8 mouse cellular contexts compared by ENCODE assay signal in genomic region chr11:102465713-102466436, GRCm38 (mm10). TPM values are rescaled to one million over a fixed set of nuclear protein-coding genes. Genes with fewer than 3 reads are reported as not detected.
DNase-seq lines count a peak whose midpoint lies in the region; ATAC-seq and TF ChIP-seq lines count a peak whose summit lies in the region.

No protein-coding gene starts in this region.

- peak overlapping the region; percentile 21; the same call in 1 of the 2 replicates for H3K4me2 ChIP-seq in lung, embryonic 15.5 days

- H3K27me3 ChIP-seq in lung, embryonic 15.5 days = no peaks in the 10 kb centered on the region

- no peak overlapping the region for H3K9ac ChIP-seq in lung, embryonic 15.5 days

- no peak for ATAC-seq in lung, embryonic 15.5 days (ENCODE audit: borderline replicate concordance, extremely low read depth, low FRiP score, low TSS enrichment)

- peaks cover 22% of the 10 kb centered on the region for H3K4me1 ChIP-seq in lung, embryonic 15.5 days

- no peaks in the 10 kb centered on the region for H3K36me3 ChIP-seq in lung, embryonic 15.5 days

- peak overlapping the region; percentile 9; the same call in 1 of the 2 replicates for H3K4me3 ChIP-seq in layer of hippocampus, adult 2 months
- H3K4me3 ChIP-seq in lung, embryonic 15.5 days = no peak overlapping the region

- H3K27ac ChIP-seq in layer of hippocampus, adult 2 months = peak overlapping the region; percentile 81
- H3K27ac ChIP-seq in lung, embryonic 15.5 days = no peak overlapping the region

- no peaks in the 10 kb centered on the region for H3K9me3 ChIP-seq in lung, embryonic 15.5 days

- no peak for TF ChIP-seq CTCF in layer of hippocampus, adult 2 months (conservative IDR thresholded peaks at IDR 0.05)

- 14% methylated on average over 26 of the region's 26 CpGs for WGBS in lung, embryonic 15.5 days

- DNase-seq in urinary bladder, postnatal 25 days (ENCODE audit: low spot score) = peak; percentile 56
- DNase-seq in urinary bladder, postnatal 10 days (ENCODE audit: low spot score) = no peak
- peak; percentile 60 for DNase-seq in forelimb bud, embryonic 11.5 days (ENCODE audit: low read depth, low spot score)
- peak; percentile 61 to 64 for DNase-seq in heart, postnatal 36 days
- DNase-seq in layer of hippocampus, adult 2 months (ENCODE audit: low spot score in 2 of 2) = peak; percentile 62 to 76
- peak; percentile 78 to 83 for DNase-seq in right cerebral cortex, postnatal 10 days (ENCODE audit: low spot score in 2 of 2)
- no peak for DNase-seq in spleen, postnatal 36 days (ENCODE audit: low spot score in 2 of 2)

- intact Hi-C loops in heart, postnatal 36 days (cut with DNase I) = no loop called here

RNA-seq across cellular contexts. Expression of gene Itga2b, which starts 4.0 kb away (rescaled TPM):
- 1 to 10 TPM; 3.1 to 3.8 TPM for total RNA-seq in heart, postnatal 36 days (2021)
- total RNA-seq in layer of hippocampus, adult 2 months (2021) = 1 to 10 TPM; 2.3 to 3.5 TPM
- polyA plus RNA-seq in lung, embryonic 15.5 days (2015; fragmentation: Nextera tagmentation; extraction: Ambion mirVana) = 8.9 and 9.3 TPM in 2 replicates

RNA-seq across cellular contexts. Expression of gene Fam171a2, which starts 18.4 kb away (rescaled TPM):
- total RNA-seq in heart, postnatal 36 days (2021) = 1 to 10 TPM; 4.3 to 5.2 TPM
- total RNA-seq in layer of hippocampus, adult 2 months (2021) = 100 to 1,000 TPM in 1 of 2 experiments, 10 to 100 TPM in 1; 92.5 to 102 TPM
- 4.7 and 6.9 TPM in 2 replicates for polyA plus RNA-seq in lung, embryonic 15.5 days (2015; fragmentation: Nextera tagmentation; extraction: Ambion mirVana)

RNA-seq across cellular contexts. Expression of gene Grn, which starts 35.8 kb away (rescaled TPM):
- 100 to 1,000 TPM; 113 to 122 TPM for total RNA-seq in heart, postnatal 36 days (2021)
- total RNA-seq in layer of hippocampus, adult 2 months (2021) = 10 to 100 TPM; 60.6 to 66.4 TPM
- polyA plus RNA-seq in lung, embryonic 15.5 days (2015; fragmentation: Nextera tagmentation; extraction: Ambion mirVana) = 168 and 174 TPM in 2 replicates

RNA-seq across cellular contexts. Expression of gene Slc25a39, which starts 58.1 kb away (rescaled TPM):
- 100 to 1,000 TPM; 174 to 183 TPM for total RNA-seq in heart, postnatal 36 days (2021)
- total RNA-seq in layer of hippocampus, adult 2 months (2021) = 10 to 100 TPM; 62.5 to 62.6 TPM
- polyA plus RNA-seq in lung, embryonic 15.5 days (2015; fragmentation: Nextera tagmentation; extraction: Ambion mirVana) = 240 and 247 TPM in 2 replicates

Comparison
In these comparisons a context has a peak if more than half of its experiments do, and no peak if none do; other contexts are left out.
1. DNase-seq: peak in urinary bladder, postnatal 25 days (single experiment), forelimb bud, embryonic 11.5 days (single experiment), heart, postnatal 36 days (2 of 2), layer of hippocampus, adult 2 months (2 of 2) and right cerebral cortex, postnatal 10 days (2 of 2); none in urinary bladder, postnatal 10 days (single experiment) and spleen, postnatal 36 days (0 of 2).
2. RNA of gene Fam171a2, which starts 18.4 kb away (total RNA-seq): 92.5 to 102 TPM in layer of hippocampus, adult 2 months; 4.3 to 5.2 TPM in heart, postnatal 36 days; every median in the first group is over 10 times any median in the second.